Mouse (Mus musculus) spleen, postnatal 0 days (tissue): ENCODE results near the gene Sys1. TPM values are rescaled to one million over a fixed set of nuclear protein-coding genes. Genes with fewer than 3 reads are reported as not detected.

Experiments
- polyA plus RNA-seq: library from polyadenylated mRNA; unstranded; fragments of >200 nt; fragmentation: Nextera tagmentation; extraction: Ambion mirVana; gene quantifications from 2 replicates; pipeline ENCODE4 v1.2.1, GENCODE M21; 2015

The Sys1 gene
- 50.7 and 54.5 TPM in 2 replicates for polyA plus RNA-seq

DNA sequence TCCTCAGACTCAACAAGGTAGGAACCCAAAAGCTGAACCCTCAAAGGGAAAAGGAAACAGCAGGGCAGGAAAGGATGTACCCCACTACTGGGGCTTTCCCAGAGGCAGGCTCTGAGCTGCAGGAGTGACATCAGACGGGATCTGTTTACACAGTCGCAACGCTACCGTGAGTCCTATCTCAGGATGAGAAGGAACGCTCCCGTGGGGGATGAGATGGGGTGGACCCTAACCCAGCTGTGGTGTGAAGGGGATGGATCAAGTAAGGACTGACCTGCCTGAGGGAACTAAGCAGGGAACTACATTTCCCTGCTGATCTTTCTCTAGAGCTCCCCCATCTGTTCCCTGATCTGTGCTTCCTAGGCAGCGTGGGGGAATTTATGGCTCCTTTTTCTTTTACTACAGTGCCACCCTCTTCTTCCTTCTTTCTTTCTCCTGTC lies at the start of gene Sys1:
Gene Sys1, plus strand, starts transcription at position 101 of the 437 bp plus-strand sequence.

DNA sequence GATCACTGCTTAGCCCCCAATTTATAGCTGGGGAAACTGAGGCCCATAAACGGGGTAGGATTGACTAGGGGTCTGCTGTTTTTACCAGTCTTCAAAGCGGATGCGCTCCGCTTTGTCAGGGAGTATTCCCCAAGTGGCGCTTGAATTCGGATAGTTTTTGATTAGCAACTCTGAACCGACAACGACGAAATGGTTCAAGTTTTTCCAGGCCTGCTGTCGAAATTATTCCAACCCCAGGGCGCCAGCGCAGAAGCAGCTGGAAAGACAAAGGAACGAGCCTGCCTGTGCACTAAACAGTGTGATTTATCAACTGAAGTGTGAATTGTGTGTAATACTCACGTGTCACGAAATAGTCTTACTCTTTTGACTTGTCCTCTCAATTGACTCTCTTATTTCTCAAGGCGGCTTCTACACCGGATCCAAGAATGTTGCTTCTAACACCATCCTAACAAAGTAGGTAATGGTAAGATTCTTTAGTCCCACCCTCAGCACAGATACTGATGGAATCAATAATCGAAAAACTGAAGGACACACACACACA lies 13.2 kb upstream of the Sys1 start, which contains the start of gene Sdc4:
Gene Sdc4, minus strand, starts transcription at position 428 of the 541 bp plus-strand sequence.

DNA sequence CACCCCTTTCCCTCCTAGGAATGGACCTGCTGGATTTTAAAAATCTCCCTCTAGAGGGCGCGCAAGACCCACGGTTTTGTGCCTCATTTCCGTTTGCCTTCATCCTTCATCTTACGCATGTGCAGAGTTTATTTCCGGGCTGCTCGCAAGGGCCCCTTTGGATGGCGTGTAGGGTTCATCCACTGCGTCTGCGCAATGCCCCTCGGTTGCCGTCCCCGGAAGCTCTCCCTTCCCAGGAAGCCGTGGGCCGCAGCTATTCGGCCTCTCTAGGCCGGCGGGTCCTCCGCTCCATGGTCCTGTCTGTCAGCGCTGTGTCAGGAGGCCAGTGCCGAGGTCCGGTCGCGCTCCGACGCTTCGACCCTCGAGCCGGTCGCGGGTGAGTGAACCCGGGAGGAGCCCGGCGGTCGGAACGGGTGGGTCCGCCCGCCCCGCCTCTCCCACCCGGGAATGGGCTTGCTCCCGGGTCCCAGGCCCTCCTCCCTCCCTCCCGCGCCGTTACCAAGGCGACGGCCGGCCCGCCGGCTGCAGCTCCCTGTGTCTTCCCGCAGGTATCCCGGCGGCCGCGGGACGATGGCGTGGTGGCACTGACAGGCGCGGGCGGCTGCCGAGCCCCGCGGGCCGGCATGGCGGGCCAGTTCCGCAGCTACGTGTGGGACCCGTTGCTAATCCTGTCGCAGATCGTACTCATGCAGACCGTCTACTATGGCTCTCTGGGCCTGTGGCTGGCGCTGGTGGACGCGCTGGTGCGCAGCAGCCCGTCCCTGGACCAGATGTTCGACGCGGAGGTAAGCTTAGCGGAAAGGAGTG lies 4.2 kb downstream of the Sys1 start, which contains the start of gene Gm20458:
Gene Gm20458, plus strand, starts transcription at position 223 of the 807 bp plus-strand sequence.

DNA sequence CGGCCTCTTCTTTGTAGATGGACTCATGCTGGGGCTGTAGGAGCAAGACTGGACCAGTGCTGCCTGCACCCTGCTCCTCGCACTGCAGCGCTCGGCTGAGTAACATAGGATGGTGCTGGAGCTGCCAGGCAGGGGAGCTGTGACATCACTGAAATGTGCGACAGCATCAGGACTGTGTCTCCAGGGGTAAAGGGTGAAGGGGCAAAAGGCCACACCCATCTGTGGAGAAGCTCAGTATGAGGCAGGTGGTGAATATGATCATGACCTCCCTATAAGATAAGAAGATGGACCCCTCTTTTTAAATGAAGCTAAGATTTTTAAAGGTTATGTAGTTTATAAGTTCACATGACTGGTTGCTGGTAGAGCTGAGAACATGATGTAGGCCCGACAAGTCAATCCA lies 16.9 kb downstream of the Sys1 start, which contains the start of gene Trp53tg5:
Gene Trp53tg5, minus strand, starts transcription at position 101 of the 400 bp plus-strand sequence.

DNA sequence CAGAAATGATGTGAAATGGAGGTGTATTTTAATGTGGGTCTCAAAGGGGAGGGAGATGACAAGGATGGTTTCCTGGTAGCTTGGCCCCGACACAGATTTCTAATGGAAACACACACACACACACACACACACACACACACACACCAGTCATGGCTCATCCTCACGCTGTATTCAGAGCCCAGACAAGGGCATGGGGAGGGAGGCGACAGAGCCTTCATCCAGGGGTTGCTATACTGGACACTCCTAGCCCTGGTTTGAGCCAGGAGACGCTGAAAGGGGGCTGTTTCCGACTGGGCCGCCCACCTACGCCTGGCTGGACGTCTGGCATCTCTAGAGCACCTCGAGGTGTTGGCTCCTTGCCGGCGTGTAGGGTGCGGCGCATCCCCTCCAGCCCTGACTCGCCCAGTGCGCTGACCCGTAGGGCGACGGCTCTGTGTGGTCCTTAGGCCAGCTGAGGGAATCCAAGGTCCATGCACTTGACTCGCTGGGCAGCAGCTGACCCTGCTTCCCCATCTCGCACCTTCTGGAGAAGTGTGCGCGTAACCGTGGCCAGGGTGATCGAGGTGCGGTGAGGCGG lies 29.0 kb downstream of the Sys1 start, which contains the start of gene Dbndd2:
Gene Dbndd2, plus strand, starts transcription at position 426 of the 577 bp plus-strand sequence.

DNA sequence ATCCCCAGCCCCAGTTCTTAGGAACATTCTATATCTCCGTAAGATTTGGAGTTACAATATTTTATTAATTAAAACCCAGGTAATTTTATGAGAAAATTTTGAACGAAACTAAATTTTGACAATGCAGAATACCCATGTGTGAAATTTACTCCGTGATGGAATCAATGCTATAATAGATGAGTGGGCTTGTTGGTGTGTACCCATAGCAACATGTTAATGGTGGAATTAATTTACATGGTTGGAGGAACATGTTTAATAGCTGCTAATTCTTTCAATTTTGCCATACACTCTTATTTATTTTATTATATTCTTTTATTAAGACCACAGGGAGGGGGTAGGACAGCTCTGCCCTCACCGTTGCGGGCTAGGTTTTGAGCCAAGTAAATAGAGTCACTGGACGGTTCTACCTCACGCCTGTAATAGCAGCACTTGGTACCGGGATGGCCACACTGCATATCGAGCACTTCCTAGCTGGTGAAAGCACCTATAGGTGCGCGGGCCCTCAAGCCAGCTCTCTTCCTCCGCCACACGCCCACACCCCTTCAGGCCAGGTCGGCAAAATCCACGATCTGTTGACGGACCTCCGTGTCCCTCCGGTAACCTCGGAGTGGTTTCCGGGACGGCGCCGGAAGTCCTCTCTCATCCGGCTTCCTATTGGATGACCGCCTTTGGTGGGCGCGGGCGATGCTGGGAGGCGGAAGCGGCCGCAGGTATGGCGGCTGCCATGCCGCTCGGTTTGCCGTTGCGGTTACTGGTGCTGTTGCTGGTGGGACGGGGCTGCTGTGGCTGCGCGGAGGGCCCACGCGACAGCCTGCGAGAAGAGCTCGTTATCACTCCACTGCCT lies 40.3 kb downstream of the Sys1 start, which contains the start of gene Pigt:
Gene Pigt, plus strand, starts transcription at position 674 of the 844 bp plus-strand sequence.

Other genes with a start within 250 kb of the Sys1 start
- gene Wfdc15b, start 235.3 kb upstream of the Sys1 start, polyA plus RNA-seq = 0.73 TPM in 1 of 2 replicates, not detected in the other
- not detected in 2 replicates for gene Svs2, start 218.5 kb upstream of the Sys1 start, polyA plus RNA-seq
- not detected in 2 replicates for gene Svs3b, start 200.3 kb upstream of the Sys1 start, polyA plus RNA-seq
- gene Svs4, start 178.5 kb upstream of the Sys1 start, polyA plus RNA-seq = not detected in 2 replicates
- not detected in 2 replicates for gene Svs3a, start 167.7 kb upstream of the Sys1 start, polyA plus RNA-seq
- gene Svs6, start 140.2 kb upstream of the Sys1 start, polyA plus RNA-seq = not detected in 2 replicates
- not detected in 2 replicates for gene Svs5, start 124.2 kb upstream of the Sys1 start, polyA plus RNA-seq
- gene Slpi, start 67.9 kb upstream of the Sys1 start, polyA plus RNA-seq = 246 and 289 TPM in 2 replicates
- 0.42 and 0.73 TPM in 2 replicates for gene Rbpjl, start 53.8 kb upstream of the Sys1 start, polyA plus RNA-seq
- gene Matn4, start 51.8 kb upstream of the Sys1 start, polyA plus RNA-seq = 0.54 and 1.1 TPM in 2 replicates
- 24.0 and 33.9 TPM in 2 replicates for gene Sdc4, start 13.1 kb upstream of the Sys1 start, polyA plus RNA-seq
- gene Gm20458, start 4.0 kb downstream of the Sys1 start, polyA plus RNA-seq = 5.4 and 7.5 TPM in 2 replicates
- gene Trp53tg5, start 16.8 kb downstream of the Sys1 start, polyA plus RNA-seq = not detected in 2 replicates
- 1.9 and 3.2 TPM in 2 replicates for gene Dbndd2, start 29.1 kb downstream of the Sys1 start, polyA plus RNA-seq
- gene Pigt, start 40.6 kb downstream of the Sys1 start, polyA plus RNA-seq = 32.0 and 38.4 TPM in 2 replicates
- 1.6 and 2.4 TPM in 2 replicates for gene Wfdc2, start 105.4 kb downstream of the Sys1 start, polyA plus RNA-seq
- not detected in 2 replicates for gene Spint3, start 116.5 kb downstream of the Sys1 start, polyA plus RNA-seq
- gene Wfdc6a, start 128.5 kb downstream of the Sys1 start, polyA plus RNA-seq = 0.22 and 0.31 TPM in 2 replicates
- not detected in 2 replicates for gene Eppin, start 136.6 kb downstream of the Sys1 start, polyA plus RNA-seq
- not detected in 2 replicates for gene Wfdc6b, start 156.6 kb downstream of the Sys1 start, polyA plus RNA-seq
- gene Wfdc8, start 156.7 kb downstream of the Sys1 start, polyA plus RNA-seq = not detected in 2 replicates
- not detected in 2 replicates for gene Wfdc16, start 181.8 kb downstream of the Sys1 start, polyA plus RNA-seq
- gene Wfdc10, start 199.1 kb downstream of the Sys1 start, polyA plus RNA-seq = not detected in 2 replicates
- not detected in 2 replicates for gene Wfdc9, start 199.6 kb downstream of the Sys1 start, polyA plus RNA-seq
- gene Wfdc11, start 217.1 kb downstream of the Sys1 start, polyA plus RNA-seq = not detected in 2 replicates
- gene Wfdc13, start 228.1 kb downstream of the Sys1 start, polyA plus RNA-seq = not detected in 2 replicates
- not detected in 2 replicates for gene Spint4, start 241.5 kb downstream of the Sys1 start, polyA plus RNA-seq